Mouse (Mus musculus) hindbrain, embryonic 11.5 days (tissue): ENCODE data around the gene Apoc2. TPM values are rescaled to one million over a fixed set of nuclear protein-coding genes. Genes with fewer than 3 reads are reported as not detected.

Experiments
- ATAC-seq: fragments of 200-750 bp; cut with Nextera tagmentation; 2 replicates; pipeline ENCODE4 v1.8.0; 2017; ENCODE audit warnings: mild to moderate bottlenecking, moderate TSS enrichment, moderate library complexity; ENCODE audit not compliant: low FRiP score
- DNase-seq: peaks from one replicate; pipeline ENCODE4 v3.0.0-alpha.2; 2015; ENCODE audit warnings: low spot score
- H3K27ac ChIP-seq: fragments of 300-500 bp; sonication (generic); 2 replicates; pipeline ENCODE4 v1.5.1; 2014; ENCODE audit warnings: mild to moderate bottlenecking, low read depth, low read length
- H3K27me3 ChIP-seq: fragments of 300-500 bp; sonication (generic); 2 replicates; pipeline ENCODE4 v1.6.1; 2014; ENCODE audit warnings: mild to moderate bottlenecking, low read length, moderate library complexity, mixed read lengths; ENCODE audit not compliant: control insufficient read depth, insufficient read depth
- H3K36me3 ChIP-seq: fragments of 300-500 bp; sonication (generic); 2 replicates; pipeline ENCODE4 v1.6.1; 2014; ENCODE audit warnings: mild to moderate bottlenecking, low read length, moderate library complexity, mixed read lengths; ENCODE audit not compliant: control insufficient read depth, insufficient read depth
- H3K4me1 ChIP-seq: fragments of 300-500 bp; sonication (generic); replicated peaks from 2 replicates; pipeline ENCODE4 v1.6.1; 2014; ENCODE audit warnings: low read length, mixed read lengths; ENCODE audit not compliant: control insufficient read depth, insufficient read depth
- H3K4me2 ChIP-seq: fragments of 300-500 bp; sonication (generic); replicated peaks from 2 replicates; pipeline ENCODE4 v1.6.1; 2014; ENCODE audit warnings: mild to moderate bottlenecking, low read depth, low read length
- H3K4me3 ChIP-seq: fragments of 300-500 bp; sonication (generic); 2 replicates; pipeline ENCODE4 v1.5.1; 2014; ENCODE audit warnings: low read depth, low read length
- H3K9ac ChIP-seq: fragments of 300-500 bp; sonication (generic); 2 replicates; pipeline ENCODE4 v1.6.1; 2014; ENCODE audit warnings: low read depth, low read length
- H3K9me3 ChIP-seq: fragments of 300-500 bp; sonication (generic); 2 replicates; pipeline ENCODE4 v1.6.1; 2016; ENCODE audit warnings: low read length; ENCODE audit not compliant: control insufficient read depth
- WGBS: fragments of 180-500 bp; shearing (Covaris S2); extraction: QIAGEN DNeasy Blood & Tissue Kit; methylation state at CpG from one replicate; pipeline ENCODE4 v1.1.7; 2014; 5-methylcytosine and 5-hydroxymethylcytosine counted together
- polyA plus RNA-seq: library from polyadenylated mRNA; unstranded; fragments of >200 nt; fragmentation: Nextera tagmentation; extraction: Ambion mirVana; gene quantifications from 2 replicates; pipeline ENCODE4 v1.2.1, GENCODE M21; 2014

Apoc2 gene
- polyA plus RNA-seq, 1 experiment from 2014 or later: not detected

- 94% methylated on average over 15 of the region's 15 CpGs for WGBS
- Histone ChIP-seq H3K9me3 (no peaks in the 10 kb centered on the region), H3K4me2 (no peak overlapping the region), H3K27ac (no peak overlapping the region), H3K9ac (no peak overlapping the region), H3K4me3 (no peak overlapping the region), H3K27me3 (no peaks in the 10 kb centered on the region), H3K36me3 (peaks cover 20% of the 10 kb centered on the region), H3K4me1 (no peaks in the 10 kb centered on the region)
- no peak for ATAC-seq
- no peak for DNase-seq
These were observed 43.9 kb downstream of the Apoc2 start for GRCm38 (mm10) chr7:19633855-19634254.

- Histone ChIP-seq H3K4me2 (no peak overlapping the region), H3K9me3 (no peaks in the 10 kb centered on the region), H3K27ac (no peak overlapping the region), H3K27me3 (no peaks in the 10 kb centered on the region), H3K36me3 (peaks cover 20% of the 10 kb centered on the region), H3K9ac (no peak overlapping the region), H3K4me3 (no peak overlapping the region), H3K4me1 (no peaks in the 10 kb centered on the region)
- WGBS: 90% methylated on average over 17 of the region's 17 CpGs
- DNase-seq: no peak
- ATAC-seq: no peak
These were observed 44.5 kb downstream of the Apoc2 start for GRCm38 (mm10) chr7:19633197-19633596.

- no peak for ATAC-seq
- Histone ChIP-seq H3K9me3 (no peaks in the 10 kb centered on the region), H3K36me3 (peaks cover 19% of the 10 kb centered on the region), H3K27ac (no peak overlapping the region), H3K27me3 (no peaks in the 10 kb centered on the region), H3K4me3 (no peak overlapping the region), H3K9ac (no peak overlapping the region), H3K4me2 (no peak overlapping the region), H3K4me1 (no peaks in the 10 kb centered on the region)
- no peak for DNase-seq
These were observed 45.0 kb downstream of the Apoc2 start for GRCm38 (mm10) chr7:19632720-19633119.

GRCm38 (mm10) chr7:19632275-19632674 is 45.5 kb downstream of the Apoc2 start:
- ATAC-seq (no peak), DNase-seq (no peak)
- Histone ChIP-seq H3K36me3 (peaks cover 15% of the 10 kb centered on the region), H3K4me2 (no peak overlapping the region), H3K4me1 (no peaks in the 10 kb centered on the region), H3K27ac (no peak overlapping the region), H3K4me3 (no peak overlapping the region), H3K9me3 (no peaks in the 10 kb centered on the region), H3K27me3 (no peaks in the 10 kb centered on the region), H3K9ac (no peak overlapping the region)

GRCm38 (mm10) chr7:19629361-19629734 is 48.4 kb downstream of the Apoc2 start, which contains the start of gene Relb:
Gene Relb (minus strand): TSS chr7:19629438.
- DNase-seq (peak; percentile 94), ATAC-seq (peak; percentile 76)
- Histone ChIP-seq H3K4me2 (peak within 1 kb of the TSS; percentile 96), H3K27ac (peak within 1 kb of the TSS; percentile 58; the same call in 1 of the 2 replicates), H3K9ac (peak within 1 kb of the TSS; percentile 34; the same call in 1 of the 2 replicates), H3K9me3 (no peaks in the 10 kb centered on the region), H3K4me1 (no peaks in the 10 kb centered on the region), H3K36me3 (no peaks in the 10 kb centered on the region; the same call in 1 of the 2 replicates), H3K27me3 (no peaks in the 10 kb centered on the region), H3K4me3 (peak within 1 kb of the TSS; percentile 69)
- WGBS: 2% methylated on average over 19 of the region's 41 CpGs

GRCm38 (mm10) chr7:19628536-19629360 is 49.0 kb downstream of the Apoc2 start:
- peak; percentile 90 for ATAC-seq
- peak; percentile 91 for DNase-seq
- Histone ChIP-seq H3K4me2 (peak overlapping the region; percentile 96), H3K4me3 (peak overlapping the region; percentile 69), H3K27me3 (no peaks in the 10 kb centered on the region), H3K27ac (peak overlapping the region; percentile 58; the same call in 1 of the 2 replicates), H3K36me3 (no peaks in the 10 kb centered on the region; the same call in 1 of the 2 replicates), H3K9ac (peak overlapping the region; percentile 34; the same call in 1 of the 2 replicates), H3K4me1 (no peaks in the 10 kb centered on the region), H3K9me3 (no peaks in the 10 kb centered on the region)
- under 1% methylated on average over 54 of the region's 57 CpGs for WGBS

GRCm38 (mm10) chr7:19628192-19628535 is 49.6 kb downstream of the Apoc2 start:
- no peaks in the 10 kb centered on the region; the same call in 1 of the 2 replicates for H3K36me3 ChIP-seq
- H3K9me3 ChIP-seq: no peaks in the 10 kb centered on the region
- 15% methylated on average over 17 of the region's 17 CpGs for WGBS
- H3K4me2 ChIP-seq: peak overlapping the region; percentile 96
- H3K27me3 ChIP-seq: no peaks in the 10 kb centered on the region
- DNase-seq (no peak), ATAC-seq (no peak)
- no peak overlapping the region for H3K9ac ChIP-seq
- H3K4me1 ChIP-seq: no peaks in the 10 kb centered on the region
- peak overlapping the region; percentile 69 for H3K4me3 ChIP-seq
- H3K27ac ChIP-seq: peak overlapping the region; percentile 49; the same call in 1 of the 2 replicates

GRCm38 (mm10) chr7:19627721-19628120 is 50.0 kb downstream of the Apoc2 start:
- Histone ChIP-seq H3K4me3 (no peak overlapping the region), H3K36me3 (no peaks in the 10 kb centered on the region), H3K4me2 (peak overlapping the region; percentile 96; the same call in 1 of the 2 replicates), H3K9ac (no peak overlapping the region), H3K9me3 (no peaks in the 10 kb centered on the region), H3K27me3 (no peaks in the 10 kb centered on the region), H3K27ac (no peak overlapping the region), H3K4me1 (no peaks in the 10 kb centered on the region)
- no peak for DNase-seq
- no peak for ATAC-seq
- 61% methylated on average over 3 of the region's 3 CpGs for WGBS

- Histone ChIP-seq H3K9me3 (no peaks in the 10 kb centered on the region), H3K9ac (no peak overlapping the region), H3K4me2 (no peak overlapping the region), H3K4me1 (no peaks in the 10 kb centered on the region), H3K36me3 (no peaks in the 10 kb centered on the region), H3K27me3 (no peaks in the 10 kb centered on the region), H3K4me3 (no peak overlapping the region), H3K27ac (no peak overlapping the region)
- DNase-seq: no peak
- no peak for ATAC-seq
- 69% methylated on average over 2 of the region's 2 CpGs for WGBS
These were observed 54.3 kb downstream of the Apoc2 start for GRCm38 (mm10) chr7:19623433-19623832.
